Mouse (Mus musculus): Measurements from ENCODE around the gene Olfr1225.
"Not testable (repeated sequence)": the region's sequence is repeated elsewhere in the genome, so short reads cannot be mapped to it uniquely, and the experiment has no call there.

Gene Olfr1225

DNA sequence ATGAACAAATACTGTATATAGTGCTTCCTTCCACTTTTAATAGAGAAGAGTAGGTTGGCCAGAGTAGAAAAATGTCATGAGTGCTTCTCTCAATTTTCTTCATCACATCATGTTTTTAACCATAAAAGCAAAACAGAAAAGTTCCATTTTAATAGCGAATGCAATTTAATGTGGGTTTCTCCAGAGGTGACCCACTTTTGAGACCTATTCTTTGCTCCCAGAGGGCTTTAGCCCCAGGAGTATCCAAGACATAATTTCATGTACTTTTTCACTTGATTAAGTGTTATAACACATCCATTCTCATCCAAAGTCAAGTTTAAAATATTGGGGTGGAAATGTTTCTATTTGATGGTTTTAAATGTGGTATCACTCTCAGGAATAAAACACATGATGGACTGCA is at the start of gene Olfr1225:
TSS of gene Olfr1225 (minus strand) at position 101 of the 400 bp plus-strand sequence.
- DNase-seq (ENCODE audit: low spot score), result no peak

DNA sequence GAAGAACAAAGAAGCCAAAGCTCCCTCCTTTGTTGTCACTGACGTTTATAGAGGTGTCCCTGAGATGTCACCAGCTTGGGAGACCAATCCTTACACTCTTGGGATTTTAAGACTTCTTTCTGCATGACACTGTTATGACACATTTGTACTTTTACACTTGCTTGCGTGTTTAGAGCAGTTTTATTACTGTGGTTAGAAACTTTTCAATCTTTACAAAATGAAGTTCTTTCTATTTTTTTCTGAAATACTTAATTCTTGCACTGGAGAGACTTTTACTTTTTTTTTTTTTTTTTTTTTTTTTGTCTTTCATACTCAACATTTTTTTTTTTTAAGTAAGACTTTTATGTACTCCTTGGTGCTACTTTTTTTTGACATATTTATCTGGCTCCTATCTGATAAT is 25.5 kb upstream of the Olfr1225 start, which contains the start of gene Olfr1226:
TSS of gene Olfr1226 (minus strand) at position 101 of the 400 bp plus-strand sequence.
- DNase-seq (ENCODE audit: low spot score), result no peak

- DNase-seq (ENCODE audit: low spot score), result no peak
Measured at GRCm38 (mm10) chr2:89196325-89196982, 22.0 kb upstream of the Olfr1225 start.

- DNase-seq (ENCODE audit: low spot score), result not testable (repeated sequence)
Measured at GRCm38 (mm10) chr2:89164711-89165110, 9.8 kb downstream of the Olfr1225 start.

GRCm38 (mm10) chr2:89163991-89164390 is 10.5 kb downstream of the Olfr1225 start, which contains the start of gene Olfr1224-ps1:
Gene Olfr1224-ps1, minus strand, starts transcription at chr2:89164091.
- not testable (repeated sequence) for DNase-seq (ENCODE audit: low spot score)

DNA sequence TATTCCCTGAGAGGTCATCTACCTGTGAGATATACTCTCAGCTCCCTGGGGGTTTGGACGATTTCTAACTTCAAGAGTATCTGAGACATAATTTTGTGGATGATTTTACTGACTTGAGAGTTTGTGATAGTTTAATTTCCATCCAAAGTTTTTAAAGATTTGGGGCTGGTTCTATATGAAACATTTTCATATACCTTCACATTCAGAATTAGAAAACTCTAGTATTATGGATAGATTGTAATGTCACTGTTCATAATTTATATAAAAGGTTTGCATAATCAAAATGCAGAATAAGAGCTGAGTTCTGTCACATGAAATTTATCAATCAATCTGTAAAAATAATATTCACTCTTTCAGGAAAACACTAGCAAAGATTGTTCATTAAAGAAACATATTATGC is 23.0 kb downstream of the Olfr1225 start, which contains the start of gene Olfr1223:
TSS of gene Olfr1223 (minus strand) at position 101 of the 400 bp plus-strand sequence.
- DNase-seq (ENCODE audit: low spot score), result no peak

- no peak for DNase-seq (ENCODE audit: low spot score)
Measured at GRCm38 (mm10) chr2:89132954-89133353, 41.5 kb downstream of the Olfr1225 start, which contains the start of gene Olfr1222. Gene Olfr1222, minus strand, starts transcription at chr2:89133054.
